In the genomic region with DNA sequence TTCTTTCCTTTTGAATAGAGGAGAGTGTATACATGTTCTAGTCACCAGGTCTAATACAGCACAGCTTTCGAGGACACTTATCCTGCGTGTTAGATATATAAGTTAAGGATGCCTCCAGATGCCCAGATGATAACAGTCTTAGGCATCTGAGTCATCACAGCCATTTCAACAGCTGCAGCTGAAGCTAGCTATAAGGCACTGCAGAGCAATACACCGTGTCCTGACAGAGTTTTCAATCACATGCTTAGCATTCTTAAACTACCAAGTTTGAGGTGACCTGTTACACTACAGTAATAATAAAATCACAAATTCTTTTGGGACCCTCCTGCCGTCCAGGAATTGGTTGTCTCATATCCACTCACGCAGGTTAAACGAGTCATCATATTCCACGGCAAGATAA, we compare ENCODE assay signal across 17 mouse cellular contexts.
"Had no signal": no experiment of that assay in that cellular context is flagged by ENCODE, and none has a peak within 500 bp of the region (broad histone marks: within the 10 kb centered on the region; RNA-seq: fewer than 3 reads in every experiment).

No protein-coding gene starts in this region.

- H3K4me1 ChIP-seq: limb, embryonic 12.5 days; liver, embryonic 13.5 days had no signal

- ATAC-seq: liver, postnatal 0 days had no signal

- H3K27me3 ChIP-seq: limb, embryonic 12.5 days; liver, embryonic 13.5 days; lung, embryonic 15.5 days; midbrain, embryonic 15.5 days; neural tube, embryonic 12.5 days had no signal

- H3K9ac ChIP-seq: limb, embryonic 12.5 days; liver, embryonic 13.5 days; liver, postnatal 0 days; lung, embryonic 15.5 days; midbrain, embryonic 15.5 days; neural tube, embryonic 12.5 days had no signal

- H3K36me3 ChIP-seq: limb, embryonic 12.5 days; liver, embryonic 13.5 days; lung, embryonic 15.5 days; midbrain, embryonic 15.5 days; neural tube, embryonic 12.5 days had no signal

- H3K4me2 ChIP-seq: limb, embryonic 12.5 days; liver, embryonic 13.5 days; lung, embryonic 15.5 days; midbrain, embryonic 11.5 days; midbrain, embryonic 15.5 days; neural tube, embryonic 12.5 days had no signal

- H3K4me3 ChIP-seq: limb, embryonic 12.5 days; liver, embryonic 13.5 days; lung, embryonic 15.5 days; midbrain, embryonic 15.5 days; neural tube, embryonic 12.5 days had no signal

- H3K27ac ChIP-seq: limb, embryonic 12.5 days; liver, embryonic 13.5 days; lung, embryonic 15.5 days; midbrain, embryonic 15.5 days; neural tube, embryonic 12.5 days had no signal

- H3K9me3 ChIP-seq: limb, embryonic 12.5 days; liver, embryonic 13.5 days; lung, embryonic 15.5 days; midbrain, embryonic 15.5 days; neural tube, embryonic 12.5 days had no signal

- DNase-seq: kidney, adult 9 months; kidney, postnatal 10 days; kidney, postnatal 4 days; liver; liver, embryonic 13.5 days; liver, postnatal 0 days; lung, postnatal 14 days; retina, postnatal 1 day; right cerebral cortex, postnatal 4 days; spleen, adult 18-20 months; thymus, adult 18-20 months; thymus, postnatal 14 days had no signal
